Mouse (Mus musculus) cerebellum, adult 11-12 months (tissue): ENCODE measurements around the gene Oit1.
A peak's percentile ranks its signal among the peaks of the same experiment; 100 is the strongest.

Experiments
- DNase-seq: peaks from one replicate; pipeline ENCODE4 v3.0.0; 2022

Gene Oit1

DNA sequence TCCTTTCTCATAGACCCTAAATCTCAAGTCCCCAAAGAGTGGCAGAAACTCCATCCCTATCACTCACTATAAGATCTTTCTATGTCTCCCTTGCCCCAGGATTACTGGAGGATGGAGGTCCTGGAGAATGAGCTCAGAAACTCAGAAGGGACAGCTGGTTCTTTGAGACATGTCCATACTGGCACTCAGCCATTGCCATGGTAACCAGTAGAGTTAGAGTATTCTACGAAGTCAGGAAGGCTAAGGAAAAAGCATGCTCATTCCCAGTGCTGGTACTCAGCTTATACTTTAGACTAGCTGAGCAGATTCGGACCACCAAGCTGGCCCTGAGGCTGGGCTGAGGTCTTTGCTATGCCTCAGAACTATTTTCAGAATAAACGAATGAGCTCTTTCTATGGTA, 44.0 kb downstream of the Oit1 start:
- DNase-seq = no peak

DNA sequence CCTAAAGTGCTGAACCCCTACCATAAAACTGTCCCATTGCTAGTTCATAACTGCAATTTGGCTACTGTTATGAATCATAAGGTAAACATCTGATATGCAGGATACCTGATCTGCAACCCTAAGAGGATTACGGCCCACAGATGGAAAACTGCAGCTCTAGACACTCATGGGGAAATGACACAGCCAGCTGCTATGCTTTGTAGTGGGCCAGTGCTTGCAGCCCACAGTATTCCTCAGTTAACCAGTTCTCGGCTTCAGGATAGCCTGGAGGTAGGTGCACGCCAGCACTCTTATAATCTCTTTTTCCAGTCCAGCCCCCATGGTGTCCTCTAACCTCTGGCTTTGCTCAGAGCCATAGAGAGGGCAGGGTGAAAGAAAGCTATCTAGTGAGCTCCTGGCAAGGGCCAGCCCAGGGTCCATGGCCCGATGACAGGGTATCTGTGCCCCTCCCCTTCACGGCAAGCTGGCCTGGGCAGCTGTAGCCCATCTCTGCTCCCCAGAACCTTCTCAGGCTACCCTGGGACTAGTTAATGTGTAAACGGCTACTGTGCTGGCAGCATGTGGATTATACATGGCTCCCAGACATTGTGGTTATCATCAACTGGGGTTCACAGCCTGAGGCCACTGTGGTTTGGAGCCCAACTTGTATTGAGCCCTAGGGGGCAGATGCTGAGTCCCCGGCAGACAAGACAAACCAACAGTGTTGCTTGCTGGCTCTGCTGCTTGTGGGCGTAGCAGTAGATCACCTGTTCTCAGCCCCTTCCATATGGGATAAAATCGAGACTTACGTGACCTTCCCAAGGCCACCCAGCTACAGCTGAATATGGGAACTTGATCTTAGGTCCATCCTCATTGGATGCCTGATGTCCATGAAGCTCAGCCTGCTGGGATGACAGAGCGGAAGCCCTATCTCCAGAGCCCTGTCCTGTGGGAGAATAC, 46.0 kb downstream of the Oit1 start:
- DNase-seq = no peak

DNA sequence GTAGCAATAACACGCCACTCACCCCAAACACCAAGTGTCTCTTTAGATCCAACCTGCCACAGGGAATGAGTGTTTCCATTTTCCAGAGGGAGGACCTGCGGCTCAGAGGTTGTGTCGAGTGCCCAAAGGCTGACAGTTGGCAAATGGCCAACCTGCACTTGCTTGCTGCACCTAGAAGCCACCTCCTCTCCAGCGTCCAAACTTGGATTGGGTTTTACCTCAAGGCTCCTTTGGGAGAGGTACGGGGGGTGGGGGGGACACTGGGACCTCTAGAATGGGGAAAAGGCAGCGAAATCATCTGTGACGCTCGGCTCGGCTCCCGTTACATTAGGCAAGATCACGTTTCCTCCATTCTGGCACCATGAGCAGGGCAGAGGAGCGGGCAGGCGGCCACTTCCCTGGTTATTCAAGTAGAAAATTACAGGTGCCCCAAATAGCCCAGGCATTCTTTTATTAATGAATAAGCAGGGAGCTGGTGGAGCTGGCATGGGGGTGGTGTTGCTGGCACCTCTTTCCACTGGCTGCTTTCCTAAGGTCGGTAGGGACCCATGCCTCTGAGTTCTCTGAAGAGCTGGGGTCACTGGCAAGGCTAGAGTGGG, 47.1 kb downstream of the Oit1 start:
- peak; percentile 89 for DNase-seq

DNA sequence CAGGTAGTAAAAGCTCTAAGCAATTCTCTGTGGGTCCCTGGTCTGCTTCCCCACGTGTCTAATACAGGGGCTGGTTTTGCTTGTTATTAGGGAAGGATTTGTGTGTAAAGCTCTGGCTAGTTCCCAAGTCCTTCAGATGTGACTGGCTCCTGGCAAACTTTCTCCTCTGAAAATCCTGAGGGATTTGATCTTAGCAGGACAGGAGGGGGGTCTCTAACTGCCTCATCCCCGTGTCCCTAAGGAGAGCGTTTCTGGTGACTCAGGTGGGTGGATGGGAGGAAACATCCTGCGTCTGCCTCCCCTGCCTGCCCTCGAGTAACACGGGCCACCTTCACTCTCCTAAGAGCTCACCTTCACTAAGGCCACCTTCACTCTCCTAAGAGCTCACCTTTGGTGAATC, 48.2 kb downstream of the Oit1 start:
- peak; percentile 30 for DNase-seq

DNA sequence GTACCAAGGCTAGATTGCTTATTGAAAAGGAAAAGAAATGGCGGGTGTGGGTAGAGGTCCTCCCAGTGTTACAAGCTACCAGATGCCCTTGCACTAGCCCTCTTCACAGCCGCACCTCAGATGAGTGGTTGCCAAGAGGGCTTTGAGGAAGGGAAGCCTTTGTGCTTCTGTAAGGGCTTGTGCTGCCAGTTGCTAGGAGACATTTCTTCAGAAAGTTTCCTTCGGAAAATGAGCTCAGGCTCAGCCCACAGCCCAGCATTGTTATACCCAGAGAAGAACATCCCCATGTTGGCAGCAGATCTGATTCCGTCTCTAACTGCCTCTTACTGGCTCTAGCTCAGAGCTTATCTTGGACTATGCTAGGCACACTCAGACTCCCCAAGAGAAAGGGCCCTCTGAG, 49.0 kb downstream of the Oit1 start:
- DNase-seq = no peak

DNA sequence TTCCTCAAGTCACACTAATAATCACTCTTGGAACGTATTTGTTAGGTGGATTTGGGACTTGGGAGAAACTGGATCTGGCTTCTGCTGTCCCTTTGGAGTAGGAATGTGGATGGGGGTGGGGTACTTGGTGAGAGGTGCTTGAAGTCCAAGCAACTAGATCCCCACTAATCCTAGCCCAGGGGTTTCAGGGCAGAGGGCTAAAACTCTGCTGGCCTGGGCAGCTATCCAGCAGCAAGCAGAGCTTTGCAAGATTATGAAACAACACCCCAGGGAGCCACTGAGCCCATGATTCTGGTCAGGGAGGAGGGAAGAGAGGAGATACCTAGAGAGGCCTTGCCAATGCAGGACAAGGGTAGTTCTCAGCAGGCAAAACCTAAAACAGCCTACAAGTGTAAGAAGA, 51.2 kb downstream of the Oit1 start:
- DNase-seq = no peak

DNA sequence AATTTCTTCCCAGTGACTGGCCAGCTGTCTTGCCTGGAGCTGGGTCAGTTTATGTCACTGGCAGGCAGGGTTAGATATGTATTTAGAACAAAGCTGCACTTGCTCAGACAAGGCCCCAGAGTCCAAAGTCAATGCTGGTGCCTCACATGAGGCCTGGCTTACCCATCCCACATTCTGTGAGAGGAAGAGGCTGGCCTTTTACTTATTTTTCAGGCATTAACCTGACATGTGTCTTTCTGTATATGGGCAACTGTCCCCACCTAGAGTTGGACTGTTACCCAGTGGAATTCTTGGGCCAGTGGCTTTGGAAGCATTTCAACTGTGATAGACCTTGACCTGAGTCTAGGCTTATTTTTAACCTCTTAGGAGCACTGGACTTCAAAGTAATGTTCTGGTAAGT, 51.6 kb downstream of the Oit1 start:
- no peak for DNase-seq

DNA sequence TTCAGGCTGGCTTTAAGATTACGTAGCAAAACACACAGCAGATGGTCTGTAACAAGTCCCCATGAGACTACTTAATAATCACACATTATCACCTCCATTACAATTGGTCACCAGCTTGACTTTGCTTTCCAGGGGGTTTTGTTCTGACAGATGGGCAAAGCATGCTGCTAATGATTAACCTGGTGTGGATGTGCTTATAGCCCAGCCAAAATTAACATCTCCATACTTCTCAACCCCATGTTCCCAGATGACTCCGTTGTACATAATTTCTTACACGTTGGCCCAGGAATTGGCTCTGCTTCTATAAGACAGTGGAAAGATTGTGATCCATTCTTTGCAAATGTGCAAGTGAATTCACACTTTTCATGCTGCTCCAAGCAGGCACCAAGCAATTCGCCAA, 52.8 kb downstream of the Oit1 start:
- no peak for DNase-seq

DNA sequence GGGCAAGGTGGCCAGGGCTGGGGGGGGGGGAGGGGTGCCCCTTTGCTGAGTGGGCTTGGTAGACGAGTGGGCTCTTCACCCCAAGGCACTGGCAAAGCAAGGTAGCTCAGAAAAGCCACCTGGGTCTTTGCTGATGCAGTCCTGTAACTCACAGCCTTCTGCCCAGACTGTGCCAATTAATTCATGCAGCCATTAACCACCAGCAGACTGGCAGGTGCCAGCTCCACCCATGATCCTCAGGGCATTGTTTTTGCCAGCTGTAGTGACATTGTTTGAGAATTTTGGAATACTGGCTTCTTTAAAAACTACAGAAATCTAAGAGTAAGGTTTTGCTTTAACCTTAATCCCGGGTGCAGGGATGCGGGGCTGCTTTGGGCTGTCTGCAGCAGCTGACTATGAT, 58.0 kb downstream of the Oit1 start:
- DNase-seq = no peak

DNA sequence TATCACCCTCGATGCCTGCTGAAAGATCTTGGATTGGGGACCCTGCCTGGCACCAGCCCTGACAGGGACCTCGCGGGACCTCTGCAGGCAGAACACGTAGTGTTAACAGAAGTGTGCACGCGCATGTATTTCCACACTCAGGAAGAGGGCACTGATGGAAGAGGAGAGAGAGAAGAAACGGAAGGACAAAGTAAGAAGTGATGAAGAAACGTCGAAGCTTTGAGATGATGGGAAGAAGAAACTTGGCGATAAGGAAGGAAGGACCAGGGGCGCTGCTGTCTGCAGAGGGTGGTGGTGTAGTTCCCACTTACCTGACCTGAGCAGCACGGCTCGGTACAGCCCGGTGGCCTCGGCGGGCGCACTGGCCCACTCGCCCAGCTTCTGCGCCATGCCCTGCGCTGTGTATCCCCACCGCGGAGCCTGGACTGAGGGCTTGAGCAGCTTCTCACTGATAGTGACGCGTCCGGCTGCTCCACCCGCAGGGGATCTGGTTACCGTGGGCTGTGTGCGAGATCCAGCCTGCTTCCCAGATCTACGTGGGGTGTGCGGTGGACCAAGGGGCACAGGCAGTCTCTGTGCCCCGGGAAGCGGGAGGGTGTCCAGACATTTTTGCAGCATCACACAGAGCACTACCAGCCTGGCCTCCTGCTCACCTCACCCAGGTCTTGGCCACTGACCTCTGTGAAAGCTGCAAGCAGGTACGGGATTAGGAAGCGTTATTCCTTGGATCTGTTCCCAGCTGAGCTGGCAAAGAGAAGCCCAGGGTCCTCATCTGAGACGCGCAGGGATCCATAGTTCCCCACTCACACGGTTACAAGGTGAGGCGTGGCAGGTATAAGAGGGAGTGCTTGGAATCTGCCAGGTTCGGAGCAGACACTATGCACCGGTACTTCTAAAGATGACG, 61.1 kb downstream of the Oit1 start, which contains the start of gene Fam107a:
Gene Fam107a (minus strand): TSS at position 830 of the 904 bp plus-strand sequence.
- DNase-seq = no peak

DNA sequence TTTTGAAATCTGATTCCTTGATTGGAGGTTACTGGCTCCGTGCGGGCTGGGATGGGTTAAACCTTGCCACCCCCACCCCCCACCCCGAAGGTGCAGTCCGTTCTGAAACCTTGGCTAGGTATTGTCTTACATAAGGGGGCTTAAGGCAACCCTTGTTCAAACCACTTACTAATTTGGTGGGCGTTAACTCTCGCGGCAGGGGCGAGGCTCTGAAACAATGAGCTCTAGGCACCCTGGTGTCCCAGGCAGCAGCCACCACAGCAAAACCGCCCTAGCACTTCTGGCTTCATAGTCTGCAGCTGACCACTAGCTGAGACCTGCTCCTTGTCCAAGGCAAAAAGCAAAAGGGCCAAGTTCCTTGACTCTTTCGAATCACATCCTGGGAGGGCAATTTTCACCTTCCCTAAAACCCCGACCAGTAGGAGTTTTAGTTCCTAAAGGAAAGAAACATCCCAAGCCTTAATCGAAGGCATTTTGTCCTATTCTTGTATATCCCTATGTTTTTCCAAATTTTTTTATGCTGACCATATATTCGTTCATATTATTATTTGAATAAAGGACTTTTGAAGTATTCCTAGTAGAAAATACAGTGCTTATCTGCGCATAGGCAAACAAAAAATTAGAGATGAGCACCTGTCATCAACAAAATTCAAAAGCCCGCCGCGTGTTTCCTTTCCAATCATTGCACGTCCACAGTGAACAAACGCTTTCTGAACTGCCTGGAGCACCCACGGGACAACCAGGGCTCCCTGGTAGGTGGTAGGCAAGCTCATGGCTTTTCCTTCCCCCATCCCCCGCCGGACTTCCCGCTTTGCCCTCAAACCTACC, 62.0 kb downstream of the Oit1 start:
- DNase-seq = no peak

DNA sequence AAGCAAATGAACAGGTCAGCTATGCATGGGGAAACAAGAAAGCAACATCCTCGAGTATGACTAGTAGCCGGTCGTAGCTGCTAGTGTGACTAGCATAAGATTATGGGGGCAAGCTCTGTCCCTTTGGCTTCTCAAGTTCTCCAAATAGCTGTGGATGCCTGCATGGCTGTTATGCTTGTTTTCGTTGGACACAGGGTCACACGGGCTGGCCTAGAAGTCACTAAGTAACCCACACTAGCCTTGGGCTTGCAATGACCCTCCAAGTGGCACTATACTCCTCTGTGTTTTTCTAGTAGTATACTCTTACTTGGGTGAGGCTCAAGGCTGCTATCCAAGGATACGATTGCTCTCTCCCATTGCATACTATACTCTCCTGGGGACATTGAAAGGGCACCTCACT, 63.4 kb downstream of the Oit1 start:
- DNase-seq = no peak

DNA sequence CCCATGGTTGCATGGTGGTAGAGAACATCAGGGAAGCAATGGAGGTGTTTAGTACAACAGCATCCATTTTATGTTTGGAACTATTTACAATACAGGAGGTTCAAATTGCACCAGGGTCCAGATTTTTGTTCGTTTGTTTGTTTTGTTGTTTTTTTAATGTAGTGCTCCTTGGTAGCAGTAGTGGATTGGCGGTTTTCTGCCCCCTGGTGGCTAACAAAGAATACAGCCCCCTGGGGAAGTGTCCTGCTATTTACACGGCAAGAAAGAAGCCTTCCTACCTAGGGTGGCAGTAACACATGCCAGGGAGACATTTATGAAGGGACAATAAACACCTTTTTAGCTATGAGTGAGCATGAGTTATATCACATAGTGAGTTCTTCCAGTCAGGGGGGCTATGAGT, 64.0 kb downstream of the Oit1 start:
- no peak for DNase-seq

DNA sequence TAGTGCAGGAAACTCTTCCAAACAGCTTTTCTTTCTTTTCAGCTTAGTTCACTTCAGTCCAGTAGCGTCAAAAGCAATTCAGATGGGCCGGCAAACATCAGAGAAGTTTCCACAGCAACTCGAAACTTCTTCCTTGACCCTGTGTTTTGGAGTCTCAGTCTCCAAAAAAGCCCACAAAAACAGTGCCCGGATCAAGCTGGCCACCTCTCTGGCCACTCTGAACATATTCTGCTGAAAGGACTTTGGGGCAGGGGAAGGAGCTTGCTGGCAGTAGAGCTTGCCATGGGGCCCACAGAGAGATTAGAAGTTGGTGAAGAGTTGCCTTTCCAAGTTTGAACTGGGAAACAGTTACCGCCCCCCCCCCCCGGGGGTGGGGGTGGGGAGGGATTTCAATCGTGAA, 64.7 kb downstream of the Oit1 start:
- no peak for DNase-seq

DNA sequence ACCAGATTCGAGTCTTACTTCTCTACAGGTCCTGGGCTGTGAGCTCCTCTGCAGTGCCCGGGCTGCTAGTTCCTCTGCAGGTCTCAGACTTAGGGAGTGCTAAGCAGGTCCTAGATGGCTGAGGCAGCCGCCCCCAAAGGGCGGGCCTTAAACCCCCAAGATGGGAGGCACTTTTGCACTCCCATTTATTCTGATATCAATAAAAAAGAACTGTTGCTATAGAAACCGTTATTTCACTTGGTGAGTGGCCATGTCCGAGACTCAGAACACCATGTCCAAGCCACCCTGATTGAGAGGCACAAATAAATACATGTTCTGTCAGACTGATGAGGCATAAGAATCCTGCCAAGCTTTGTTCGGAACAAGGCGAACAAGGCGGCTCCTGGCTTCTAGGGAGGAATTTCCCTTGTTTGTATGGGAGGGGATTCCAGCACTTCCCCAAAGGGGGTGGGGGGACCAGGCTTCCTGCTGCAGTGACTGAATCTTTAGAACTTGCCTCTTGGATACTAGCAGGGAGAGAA, 68.9 kb downstream of the Oit1 start:
- no peak for DNase-seq

DNA sequence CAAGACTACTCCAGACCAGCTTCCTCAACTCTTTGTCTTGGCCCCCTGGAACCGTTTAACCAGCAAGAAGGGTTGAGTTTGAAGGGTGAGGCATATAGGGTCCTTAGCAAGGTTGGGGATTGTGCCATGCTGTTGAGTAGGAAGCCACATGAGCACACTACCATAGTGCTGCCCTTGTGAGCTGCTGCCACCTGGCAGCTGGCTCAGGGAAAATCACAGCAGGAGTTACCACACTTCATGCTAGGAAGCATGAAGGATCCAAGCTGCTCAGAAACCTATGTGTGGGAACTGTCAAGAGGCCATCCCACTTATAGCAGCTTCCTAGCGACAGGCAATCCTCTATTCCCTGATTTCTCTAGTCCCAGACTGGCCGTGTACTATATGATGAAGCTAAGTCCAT, 69.9 kb downstream of the Oit1 start:
- no peak for DNase-seq

DNA sequence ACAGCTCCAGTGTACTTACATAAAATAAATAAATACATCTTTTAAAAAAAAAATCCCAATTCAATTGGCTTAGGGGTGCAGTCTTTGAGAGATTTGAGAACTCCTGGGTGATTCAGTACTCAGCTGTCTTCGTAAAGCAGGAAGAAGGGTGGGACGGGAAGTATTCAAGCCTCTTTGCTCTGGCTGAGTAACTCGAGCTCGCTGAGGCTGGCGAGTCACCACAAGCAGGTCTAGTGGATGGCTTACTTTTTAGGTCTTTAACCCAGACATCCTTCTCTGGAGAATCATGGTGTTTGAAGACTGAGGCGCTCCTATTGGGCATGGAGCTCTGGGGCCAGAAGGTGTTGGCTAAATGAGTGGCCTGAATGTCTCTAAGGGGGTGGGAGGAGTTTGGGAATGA, 71.7 kb downstream of the Oit1 start:
- DNase-seq = no peak

DNA sequence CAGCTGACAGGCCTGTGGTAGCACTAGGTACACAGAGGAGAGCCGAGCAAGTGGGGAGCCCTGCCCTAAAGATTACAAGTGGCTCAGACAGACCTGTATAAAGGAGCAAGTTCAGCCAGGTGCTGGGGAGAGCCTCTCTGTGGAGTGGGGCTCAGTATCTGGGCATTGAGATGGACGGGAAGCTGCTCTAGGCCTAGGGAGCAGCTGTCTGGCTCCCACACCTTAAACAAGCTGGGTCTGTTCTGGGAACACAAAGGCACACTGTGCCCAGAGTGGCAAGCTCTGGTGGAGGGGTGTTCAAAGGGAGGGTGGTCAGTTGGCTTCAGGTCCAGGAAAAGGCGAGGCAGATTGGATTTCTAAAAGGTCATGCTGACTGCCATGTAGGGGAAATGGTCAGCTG, 73.5 kb downstream of the Oit1 start:
- DNase-seq = no peak

DNA sequence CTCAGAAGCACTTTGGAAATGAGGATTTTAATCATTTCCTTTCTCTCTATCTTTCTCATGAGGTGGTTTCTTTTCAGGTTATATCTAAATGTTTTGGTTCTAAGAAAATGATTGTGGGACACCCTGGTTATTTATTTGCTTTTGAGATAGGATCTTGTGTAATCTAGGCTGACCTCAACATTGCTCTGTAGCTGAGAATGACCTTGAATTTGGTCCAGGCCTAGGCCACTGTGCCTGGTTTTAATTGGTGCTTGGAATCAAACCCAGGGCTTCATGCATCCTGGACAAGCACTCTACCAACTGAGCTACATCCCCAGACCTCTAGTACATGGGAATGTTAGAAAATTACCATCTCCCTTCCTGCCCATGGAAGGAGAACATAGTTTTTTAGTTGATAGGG, 74.5 kb downstream of the Oit1 start:
- DNase-seq = no peak

DNA sequence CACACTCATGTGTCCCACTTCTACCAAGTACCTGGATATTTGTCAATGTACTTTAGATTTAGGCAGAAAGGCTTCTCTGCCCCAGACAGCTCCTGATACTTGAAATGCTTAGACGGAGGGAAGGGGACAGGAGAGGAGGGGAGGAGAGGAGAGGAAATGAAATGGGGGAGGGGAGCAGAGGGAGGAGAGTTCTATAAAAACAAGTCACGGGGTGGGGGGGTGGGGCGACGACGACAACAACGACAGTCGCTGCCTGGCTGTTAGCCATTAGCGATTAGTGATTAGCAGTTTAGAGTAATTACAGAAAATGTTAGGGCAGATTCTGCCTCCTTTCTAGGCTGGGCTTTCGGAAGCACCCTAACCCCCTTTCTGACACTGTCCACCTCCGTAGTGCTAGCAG, 75.9 kb downstream of the Oit1 start:
- no peak for DNase-seq

DNA sequence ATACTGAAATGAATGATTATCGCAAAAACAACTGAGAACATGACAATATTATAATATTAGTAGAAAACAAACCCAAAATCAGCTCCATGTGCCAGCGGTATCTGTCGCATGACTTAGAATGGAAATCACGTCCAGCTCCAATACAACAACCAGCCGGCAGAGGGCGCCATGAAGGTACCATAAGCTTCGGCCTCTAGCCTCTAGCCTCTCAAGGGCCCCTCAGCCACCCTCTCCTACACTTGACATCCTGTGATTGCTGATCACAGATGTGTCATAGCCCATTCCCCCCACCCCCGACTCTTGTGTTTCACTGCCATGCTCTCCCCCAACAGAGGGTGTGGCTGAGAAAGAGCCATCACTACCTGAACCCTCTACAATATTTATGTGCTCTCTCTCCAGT, 78.3 kb downstream of the Oit1 start:
- peak; percentile 37 for DNase-seq
